Comparison of ENCODE assay signal across 25 mouse cellular contexts in genomic region chr8:124413244-124413965, GRCm38 (mm10). TPM values are rescaled to one million over a fixed set of nuclear protein-coding genes. Genes with fewer than 3 reads are reported as not detected.
DNase-seq lines count a peak whose midpoint lies in the region; ATAC-seq and TF ChIP-seq lines count a peak whose summit lies in the region.
"Had no signal": no experiment of that assay in that cellular context is flagged by ENCODE, and none has a peak within 500 bp of the region (broad histone marks: within the 10 kb centered on the region; RNA-seq: fewer than 3 reads in every experiment).

No protein-coding gene starts in this region.

- ATAC-seq in heart, embryonic 12.5 days (ENCODE audit: insufficient number of reproducible peaks, low FRiP score), result no peak
- ATAC-seq in erythroid progenitor cell, adult 5-6 weeks (replicated peaks; ENCODE audit: low FRiP score, poor library complexity, severe bottlenecking), result no peak
- ATAC-seq: forebrain, embryonic 13.5 days; intestine, postnatal 0 days; midbrain, embryonic 15.5 days had no signal

- peak overlapping the region; percentile 6; the same call in 1 of the 2 replicates for H3K4me3 ChIP-seq in layer of hippocampus, adult 2 months
- H3K4me3 ChIP-seq in heart, embryonic 12.5 days, result no peak overlapping the region
- H3K4me3 ChIP-seq: embryonic facial prominence, embryonic 13.5 days; erythroblast, embryonic 14.5 days; forebrain, embryonic 13.5 days; heart, embryonic 13.5 days; hindbrain, embryonic 12.5 days; kidney, embryonic 15.5 days; midbrain, embryonic 15.5 days; myocyte; neural tube, embryonic 13.5 days had no signal

- no peaks in the 10 kb centered on the region for H3K27me3 ChIP-seq in heart, embryonic 12.5 days (replicated peaks)
- H3K27me3 ChIP-seq: embryonic facial prominence, embryonic 13.5 days; forebrain, embryonic 13.5 days; heart, embryonic 13.5 days; hindbrain, embryonic 12.5 days; kidney, embryonic 15.5 days; midbrain, embryonic 15.5 days; neural tube, embryonic 13.5 days had no signal

- 70% methylated on average over 11 of the region's 11 CpGs for WGBS in heart, embryonic 12.5 days

- no peaks in the 10 kb centered on the region for H3K9me3 ChIP-seq in heart, embryonic 12.5 days (replicated peaks)
- H3K9me3 ChIP-seq: embryonic facial prominence, embryonic 13.5 days; forebrain, embryonic 13.5 days; heart, embryonic 13.5 days; hindbrain, embryonic 12.5 days; kidney, embryonic 15.5 days; midbrain, embryonic 15.5 days; neural tube, embryonic 13.5 days had no signal

- peaks cover 15% of the 10 kb centered on the region; the same call in 1 of the 2 replicates for H3K4me1 ChIP-seq in heart, embryonic 12.5 days (replicated peaks)
- H3K4me1 ChIP-seq: embryonic facial prominence, embryonic 13.5 days; forebrain, embryonic 13.5 days; hindbrain, embryonic 12.5 days; midbrain, embryonic 15.5 days had no signal

- H3K9ac ChIP-seq in heart, embryonic 12.5 days, result no peak overlapping the region
- H3K9ac ChIP-seq: embryonic facial prominence, embryonic 13.5 days; forebrain, embryonic 13.5 days; heart, embryonic 13.5 days; hindbrain, embryonic 12.5 days; kidney, embryonic 15.5 days; midbrain, embryonic 15.5 days; neural tube, embryonic 13.5 days had no signal

- no peak overlapping the region for H3K4me2 ChIP-seq in heart, embryonic 12.5 days
- H3K4me2 ChIP-seq: embryonic facial prominence, embryonic 13.5 days; forebrain, embryonic 13.5 days; heart, embryonic 13.5 days; hindbrain, embryonic 12.5 days; kidney, embryonic 15.5 days; midbrain, embryonic 15.5 days; neural tube, embryonic 13.5 days had no signal

- peak overlapping the region; percentile 78 for H3K27ac ChIP-seq in layer of hippocampus, adult 2 months
- H3K27ac ChIP-seq in heart, embryonic 12.5 days (ENCODE audit: poor library complexity, severe bottlenecking), result no peak overlapping the region
- H3K27ac ChIP-seq: embryonic facial prominence, embryonic 13.5 days; forebrain, embryonic 13.5 days; heart, embryonic 13.5 days; hindbrain, embryonic 12.5 days; kidney, embryonic 15.5 days; midbrain, embryonic 15.5 days; neural tube, embryonic 13.5 days had no signal

- TF ChIP-seq CTCF in layer of hippocampus, adult 2 months (conservative IDR thresholded peaks at IDR 0.05), result no peak

- peak; percentile 25 for DNase-seq in adrenal gland, postnatal 14 days
- DNase-seq in adrenal gland, adult 8-10 months, result no peak
- peak in 1 of 2 experiments; percentile 62 for DNase-seq in layer of hippocampus, adult 2 months (ENCODE audit: low spot score in 2 of 2)
- DNase-seq in layer of hippocampus, postnatal 14 days (ENCODE audit: low spot score in 2 of 2), result no peak
- DNase-seq in brain, adult 2 months (ENCODE audit: low read depth, low spot score), result peak; percentile 86
- DNase-seq in cerebellum, postnatal 14 days, result peak; percentile 58 to 68
- DNase-seq: gastrocnemius, postnatal 14 days; heart, adult 11 months; heart, postnatal 14 days; kidney, postnatal 36 days; lung, postnatal 4 days had no signal

- no peaks in the 10 kb centered on the region for H3K36me3 ChIP-seq in heart, embryonic 12.5 days
- H3K36me3 ChIP-seq: embryonic facial prominence, embryonic 13.5 days; heart, embryonic 13.5 days; hindbrain, embryonic 12.5 days; kidney, embryonic 15.5 days; midbrain, embryonic 15.5 days; neural tube, embryonic 13.5 days had no signal

RNA-seq across cellular contexts. Expression of gene Pgbd5, which starts 26.1 kb away (rescaled TPM):
- total RNA-seq in adrenal gland, postnatal 14 days (2021), result 5.4 and 5.9 TPM in 2 replicates
- 10 to 100 TPM in 3 of 4 experiments, 1 to 10 TPM in 1; 9.0 to 14.1 (median 12.0) TPM for total RNA-seq in adrenal gland, adult 8-10 months (2022)
- 100 to 1,000 TPM; 291 to 304 TPM for total RNA-seq in layer of hippocampus, adult 2 months (2021)
- total RNA-seq in layer of hippocampus, postnatal 14 days (2021), result 100 to 1,000 TPM; 186 to 191 TPM
- 2.5 and 2.6 TPM in 2 replicates for polyA plus RNA-seq in heart, embryonic 12.5 days (2016; fragmentation: Nextera tagmentation; extraction: Ambion mirVana)
- not detected in 2 replicates for total RNA-seq in erythroid progenitor cell, adult 5-6 weeks (2015; ENCODE audit: low replicate concordance)
- total RNA-seq in erythroid progenitor cell, adult 5-6 weeks (2017; ENCODE audit: low replicate concordance), result not detected in 2 replicates
- total RNA-seq: liver, adult 2 months; megakaryocyte-erythroid progenitor cell, adult 5-6 weeks had no signal
- polyA plus RNA-seq: erythroblast, embryonic 14.5 days; liver, adult 2 months had no signal

Comparison
In these comparisons a context has a peak if more than half of its experiments do, and no peak if none do; other contexts are left out.
1. DNase-seq: peak in adrenal gland, postnatal 14 days (single experiment), brain, adult 2 months (single experiment) and cerebellum, postnatal 14 days (2 of 2); none in adrenal gland, adult 8-10 months (single experiment) and layer of hippocampus, postnatal 14 days (0 of 2).
2. RNA of gene Pgbd5, which starts 26.1 kb away (total RNA-seq): 291 to 304 TPM in layer of hippocampus, adult 2 months and 186 to 191 TPM in layer of hippocampus, postnatal 14 days; 9.0 to 14.1 TPM in adrenal gland, adult 8-10 months, 5.4 to 5.9 TPM in adrenal gland, postnatal 14 days and not detected in erythroid progenitor cell, adult 5-6 weeks; every median in the first group is over 10 times any median in the second.